Mouse (Mus musculus) lung, adult 2 months (tissue): ENCODE measurements at regions not wholly inside any gene's neighbourhood (a gene's known extent, or its start where the extent isn't known, plus 50 kb on each side); places are given as distances from the start of the nearest gene placed in this dataset.

Experiments
- CTCF ChIP-seq: fragments of 200-500 bp; IDR thresholded peaks from 2 replicates; pipeline ENCODE4 v1.5.1; 2011; ENCODE audit warnings: mild to moderate bottlenecking, low read length, control low read depth; ENCODE audit not compliant: insufficient read depth
- POLR2A ChIP-seq: fragments of 200-500 bp; IDR thresholded peaks from 2 replicates; pipeline ENCODE4 v1.6.1; 2011; ENCODE audit warnings: low read depth, mild to moderate bottlenecking, control low read depth, low read length, borderline replicate concordance; ENCODE audit errors: extremely low read depth

GRCm38 (mm10) chr6:66472697-66473096 lies 62.5 kb upstream of the Mad2l1 start:
- TF ChIP-seq POLR2A (no peak), CTCF (no peak)
